Mouse (Mus musculus) kidney, postnatal 0 days (tissue): Measurements from ENCODE around the gene Mthfs. TPM values are rescaled to one million over a fixed set of nuclear protein-coding genes. Genes with fewer than 3 reads are reported as not detected.
A peak's percentile ranks its signal among the peaks of the same experiment; 100 is the strongest.
"Not testable (repeated sequence)": the region's sequence is repeated elsewhere in the genome, so short reads cannot be mapped to it uniquely, and the experiment has no call there.

Experiments
- ATAC-seq: fragments of 200-750 bp; cut with Nextera tagmentation; replicated peaks from 2 replicates; pipeline ENCODE4 v1.8.0; 2017; ENCODE audit warnings: low read depth, moderate number of reproducible peaks, moderate TSS enrichment, moderate library complexity; ENCODE audit not compliant: low FRiP score
- DNase-seq: peaks from one replicate; pipeline ENCODE4 v3.0.0-alpha.2; 2016; ENCODE audit warnings: low spot score
- H3K27ac ChIP-seq: fragments of 300-500 bp; sonication (generic); 2 replicates; pipeline ENCODE4 v1.5.1; 2014; ENCODE audit warnings: mild to moderate bottlenecking
- H3K27me3 ChIP-seq: fragments of 300-500 bp; sonication (generic); 2 replicates; pipeline ENCODE4 v1.6.1; 2014; ENCODE audit warnings: low read length, mixed read lengths; ENCODE audit not compliant: insufficient read depth
- H3K36me3 ChIP-seq: fragments of 300-500 bp; sonication (generic); 2 replicates; pipeline ENCODE4 v1.6.1; 2014; ENCODE audit warnings: low read length, mixed read lengths; ENCODE audit not compliant: insufficient read depth
- H3K4me1 ChIP-seq: fragments of 300-500 bp; sonication (generic); replicated peaks from 2 replicates; pipeline ENCODE4 v1.6.1; 2014; ENCODE audit warnings: antibody characterized with exemption, low read length, mixed read lengths; ENCODE audit not compliant: insufficient read depth
- H3K4me2 ChIP-seq: fragments of 300-500 bp; sonication (generic); 2 replicates; pipeline ENCODE4 v1.6.1; 2014; ENCODE audit warnings: mild to moderate bottlenecking, low read length, moderate library complexity, mixed read lengths
- H3K4me3 ChIP-seq: fragments of 300-500 bp; sonication (generic); replicated peaks from 2 replicates; pipeline ENCODE4 v1.5.1; 2014; ENCODE audit warnings: low read depth, low read length
- H3K9ac ChIP-seq: fragments of 300-500 bp; sonication (generic); 2 replicates; pipeline ENCODE4 v1.6.1; 2014; ENCODE audit warnings: low read depth, low read length
- H3K9me3 ChIP-seq: fragments of 300-500 bp; sonication (generic); replicated peaks from 2 replicates; pipeline ENCODE4 v1.6.1; 2016; ENCODE audit warnings: low read length, inconsistent platforms, mixed read lengths
- CTCF ChIP-seq: IDR thresholded peaks from 2 replicates; pipeline ENCODE4 v1.5.1; 2016; ENCODE audit warnings: antibody characterized with exemption, low read depth, mild to moderate bottlenecking, moderate library complexity
- WGBS: fragments of 180-500 bp; shearing (Covaris S2); extraction: QIAGEN DNeasy Blood & Tissue Kit; methylation state at CpG from one replicate; pipeline ENCODE4 v1.1.7; 2014; 5-methylcytosine and 5-hydroxymethylcytosine counted together
- polyA plus RNA-seq: library from polyadenylated mRNA; unstranded; fragments of >200 nt; fragmentation: Nextera tagmentation; extraction: Ambion mirVana; gene quantifications from 2 replicates; pipeline ENCODE4 v1.2.1, GENCODE M21; 2015

Gene Mthfs
- 44.3 and 50.1 TPM in 2 replicates for polyA plus RNA-seq

DNA sequence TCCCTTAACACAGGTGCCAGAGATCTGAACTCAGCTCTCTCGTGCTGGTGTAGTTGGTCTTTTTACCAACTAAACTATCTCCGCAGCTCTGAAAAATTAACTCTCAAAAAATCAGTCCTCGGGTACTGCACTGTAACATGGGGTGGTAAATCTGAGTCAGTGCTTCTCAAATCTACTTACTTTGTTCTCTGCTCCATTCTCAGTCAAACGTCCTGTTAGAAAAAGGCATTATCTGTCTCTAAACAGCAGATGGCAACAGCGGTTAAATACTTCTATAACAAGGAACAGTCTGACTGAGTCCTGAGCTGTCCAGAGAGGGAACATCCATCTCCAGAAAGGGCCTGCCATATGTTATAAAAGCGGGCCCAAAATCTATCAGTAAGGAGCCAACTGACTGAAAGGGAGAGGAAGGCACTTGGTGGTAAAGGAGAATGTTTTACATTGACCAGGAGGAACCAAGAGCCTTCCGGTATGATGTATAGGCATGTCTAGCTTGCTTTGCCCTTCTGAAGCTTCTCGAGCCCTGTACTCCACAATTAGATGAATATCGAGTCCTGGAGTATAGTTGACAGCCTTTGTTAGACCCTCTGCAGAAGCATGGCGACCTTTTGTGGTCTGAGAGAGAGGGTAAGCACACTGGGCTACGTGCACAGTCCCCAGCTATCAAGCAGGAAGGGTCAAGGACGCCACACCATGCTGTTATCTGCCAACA, at the start of gene Mthfs:
Mthfs (plus strand) TSS at position 324 of the 712 bp plus-strand sequence.
- DNase-seq, result peak; percentile 23
- peak within 1 kb of the TSS; percentile 82 for H3K27ac ChIP-seq
- H3K9me3 ChIP-seq, H3K27me3 ChIP-seq, H3K9ac ChIP-seq, H3K4me1 ChIP-seq, H3K36me3 ChIP-seq: not testable (repeated sequence)
- H3K4me2 ChIP-seq, result peak within 1 kb of the TSS; percentile 44
- H3K4me3 ChIP-seq, result peak within 1 kb of the TSS; percentile 26
- ATAC-seq, result peak; percentile 68
- 26% methylated on average over 9 of the region's 12 CpGs for WGBS
- peak; percentile 41; the same call in 1 of the 2 replicates for TF ChIP-seq CTCF

DNA sequence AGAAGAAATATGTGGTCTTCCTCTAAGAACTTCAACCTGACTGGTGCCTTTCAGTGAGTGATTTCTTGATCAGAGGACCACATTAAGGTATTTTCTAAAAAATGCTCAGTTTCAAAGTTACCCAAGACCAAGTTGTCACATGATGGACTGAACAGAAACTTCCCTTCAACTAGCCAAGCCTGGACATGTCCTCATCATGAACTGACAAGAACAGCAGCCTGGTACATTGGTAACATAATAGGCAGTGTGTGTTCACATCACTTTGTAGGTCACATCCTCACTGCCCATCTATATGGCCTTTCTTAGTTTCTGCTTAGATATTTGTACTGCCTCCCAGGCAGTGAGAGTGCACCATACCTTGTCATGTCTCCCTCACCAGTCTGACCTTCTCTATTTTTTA, 37.9 kb upstream of the Mthfs start:
- H3K4me3 ChIP-seq, H3K36me3 ChIP-seq, ATAC-seq, H3K27me3 ChIP-seq, H3K4me2 ChIP-seq, H3K4me1 ChIP-seq, H3K27ac ChIP-seq, DNase-seq, H3K9me3 ChIP-seq, H3K9ac ChIP-seq: not testable (repeated sequence)

GRCm38 (mm10) chr9:89178833-89179232, 31.6 kb upstream of the Mthfs start:
- not testable (repeated sequence) for H3K36me3 ChIP-seq, H3K27ac ChIP-seq, H3K4me3 ChIP-seq, H3K4me2 ChIP-seq, ATAC-seq, H3K4me1 ChIP-seq, H3K9me3 ChIP-seq, H3K9ac ChIP-seq, H3K27me3 ChIP-seq, DNase-seq
- 26% methylated on average over 2 of the region's 3 CpGs for WGBS
- peak; percentile 54; the same call in 1 of the 2 replicates for TF ChIP-seq CTCF

DNA sequence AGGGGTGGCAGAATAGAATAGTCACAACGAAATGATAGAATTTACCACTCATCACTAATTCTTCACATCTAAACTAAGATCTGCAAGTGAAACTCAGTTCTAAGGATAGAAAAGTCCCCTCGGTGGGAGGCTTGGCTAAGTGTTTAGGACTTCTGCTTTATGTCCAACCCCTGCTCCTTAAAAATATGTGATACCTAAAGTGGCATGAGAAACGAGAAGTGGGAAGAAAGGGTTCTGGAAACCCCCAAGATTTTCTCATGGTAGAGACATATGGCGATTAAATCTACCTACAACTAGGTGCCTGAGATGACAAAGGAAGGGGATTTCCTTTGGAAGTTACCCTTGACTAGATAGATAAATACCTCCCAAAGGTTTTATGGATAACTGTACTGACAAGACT, 31.0 kb upstream of the Mthfs start:
- not testable (repeated sequence) for H3K27me3 ChIP-seq, H3K9ac ChIP-seq, ATAC-seq, H3K4me3 ChIP-seq, H3K4me1 ChIP-seq, DNase-seq, H3K4me2 ChIP-seq, H3K27ac ChIP-seq, H3K36me3 ChIP-seq, H3K9me3 ChIP-seq
- WGBS, result 89% methylated on average over 2 of the region's 4 CpGs

DNA sequence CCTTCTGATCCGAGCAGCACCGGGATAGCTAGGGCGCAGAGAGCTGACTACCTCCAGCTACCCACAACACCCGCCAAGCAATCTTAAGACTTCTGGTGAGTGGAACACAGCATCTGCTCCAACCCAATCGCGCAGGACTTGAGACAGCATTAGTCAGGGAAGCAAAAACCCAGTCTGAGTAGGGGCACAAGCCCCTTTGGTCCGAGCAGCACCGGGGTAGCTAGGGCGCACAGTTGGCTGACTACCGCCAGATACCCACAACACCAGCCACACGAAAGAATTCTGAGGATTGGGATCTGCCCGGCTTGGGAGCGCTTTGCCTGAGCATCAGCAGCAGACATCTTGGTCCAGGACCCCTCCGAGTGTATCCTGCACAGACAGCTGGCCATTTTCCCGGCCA, 23.5 kb upstream of the Mthfs start:
- not testable (repeated sequence) for H3K36me3 ChIP-seq, H3K9me3 ChIP-seq, H3K4me1 ChIP-seq, ATAC-seq, DNase-seq, H3K27ac ChIP-seq, H3K4me2 ChIP-seq, H3K27me3 ChIP-seq, H3K4me3 ChIP-seq, H3K9ac ChIP-seq
- 84% methylated on average over 15 of the region's 15 CpGs for WGBS

DNA sequence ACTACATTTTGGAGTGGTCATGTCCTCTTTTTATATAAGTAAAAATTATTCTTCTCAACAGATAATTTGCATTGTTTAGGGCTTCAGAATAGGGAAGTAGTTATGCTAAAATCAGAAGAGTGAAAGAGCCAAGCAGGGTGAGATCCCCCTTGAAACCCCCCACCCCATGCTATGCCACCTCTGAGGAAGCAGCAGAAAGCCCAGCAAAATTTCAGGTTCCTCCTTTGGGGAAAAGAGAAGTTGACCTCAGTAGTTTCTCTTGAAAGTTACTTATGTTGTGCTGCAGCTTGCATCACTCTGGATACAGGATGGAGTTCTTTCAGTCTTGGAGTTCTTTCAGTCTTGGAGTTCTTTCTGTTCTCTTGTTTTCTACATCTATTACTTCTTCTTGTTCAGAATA, 15.0 kb upstream of the Mthfs start:
- H3K9ac ChIP-seq, ATAC-seq, H3K4me3 ChIP-seq, H3K9me3 ChIP-seq, H3K4me1 ChIP-seq, H3K27ac ChIP-seq, H3K4me2 ChIP-seq, H3K27me3 ChIP-seq, H3K36me3 ChIP-seq, DNase-seq: not testable (repeated sequence)

GRCm38 (mm10) chr9:89197509-89197908, 13.0 kb upstream of the Mthfs start:
- not testable (repeated sequence) for H3K9me3 ChIP-seq, H3K9ac ChIP-seq, H3K27me3 ChIP-seq, ATAC-seq, DNase-seq, H3K4me1 ChIP-seq, H3K27ac ChIP-seq, H3K4me3 ChIP-seq, H3K36me3 ChIP-seq, H3K4me2 ChIP-seq
- WGBS, result 80% methylated on average over 1 of the region's 1 CpGs

GRCm38 (mm10) chr9:89198349-89198748, 12.1 kb upstream of the Mthfs start:
- not testable (repeated sequence) for H3K4me1 ChIP-seq, H3K27me3 ChIP-seq, DNase-seq, H3K9ac ChIP-seq, H3K4me2 ChIP-seq, H3K4me3 ChIP-seq, H3K9me3 ChIP-seq, H3K27ac ChIP-seq, H3K36me3 ChIP-seq, ATAC-seq
- WGBS, result 88% methylated on average over 3 of the region's 3 CpGs

DNA sequence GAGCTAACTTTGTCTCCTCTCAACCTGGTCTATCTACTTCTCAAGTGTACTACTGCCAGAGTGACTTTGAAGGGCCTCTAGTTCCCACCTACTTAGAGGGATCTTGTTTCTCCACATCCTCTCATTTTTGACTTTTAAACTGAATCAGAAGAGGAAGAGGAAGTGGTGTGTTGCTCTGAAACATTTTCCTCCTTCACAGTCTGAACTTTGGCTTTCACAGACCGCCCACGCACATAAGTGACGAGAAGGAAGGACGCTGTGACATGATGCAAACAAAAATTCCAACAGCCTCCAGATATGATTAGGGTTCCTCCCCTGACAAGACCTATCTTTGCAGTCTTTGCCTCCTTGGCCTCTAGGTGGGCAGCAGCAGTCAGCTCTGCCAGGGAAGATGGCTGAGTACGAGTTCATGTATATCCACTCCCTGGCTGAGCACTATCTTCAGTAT, 11.5 kb upstream of the Mthfs start, which contains the start of the genes Bcl2a1b and Gm29094:
Bcl2a1b (plus strand) TSS at position 241 of the 448 bp plus-strand sequence.
Gm29094 (plus strand) TSS at position 411 of the 448 bp plus-strand sequence.
- ATAC-seq, H3K27ac ChIP-seq, H3K4me2 ChIP-seq: not testable (repeated sequence)

More for the DNA sequence above, 11.5 kb upstream of the Mthfs start, which contains the start of the genes Bcl2a1b and Gm29094:
- not testable (repeated sequence) for H3K4me1 ChIP-seq, DNase-seq, H3K4me3 ChIP-seq, H3K27me3 ChIP-seq, H3K9ac ChIP-seq, H3K9me3 ChIP-seq, H3K36me3 ChIP-seq
- 64% methylated on average over 5 of the region's 5 CpGs for WGBS
